Comparison of ENCODE assay signal across 8 mouse cellular contexts in genomic region chr5:143270151-143270519, GRCm38 (mm10). TPM values are rescaled to one million over a fixed set of nuclear protein-coding genes. Genes with fewer than 3 reads are reported as not detected.
DNase-seq lines count a peak whose midpoint lies in the region; ATAC-seq lines count a peak whose summit lies in the region.

No protein-coding gene starts in this region.

- H3K4me3 ChIP-seq in neural tube, embryonic 11.5 days (ENCODE audit: low read depth, low read length): peak overlapping the region; percentile 97
- H3K4me3 ChIP-seq in forebrain, embryonic 12.5 days (replicated peaks): peak overlapping the region; percentile 94
- H3K4me3 ChIP-seq in liver, embryonic 11.5 days (ENCODE audit: low read depth, low read length): peak overlapping the region; percentile 85
- peak overlapping the region; percentile 73 for H3K4me3 ChIP-seq in stomach, embryonic 14.5 days (ENCODE audit: low read depth, low read length)

- WGBS in neural tube, embryonic 11.5 days: 5% methylated on average over 12 of the region's 12 CpGs
- WGBS in forebrain, embryonic 12.5 days: 4% methylated on average over 12 of the region's 12 CpGs
- 9% methylated on average over 12 of the region's 12 CpGs for WGBS in liver, embryonic 11.5 days
- WGBS in stomach, embryonic 14.5 days: 3% methylated on average over 12 of the region's 12 CpGs

- H3K4me2 ChIP-seq in neural tube, embryonic 11.5 days (ENCODE audit: low read depth): peak overlapping the region; percentile 92
- peak overlapping the region; percentile 96 for H3K4me2 ChIP-seq in forebrain, embryonic 12.5 days
- peak overlapping the region; percentile 89 for H3K4me2 ChIP-seq in liver, embryonic 11.5 days
- peak overlapping the region; percentile 92 for H3K4me2 ChIP-seq in stomach, embryonic 14.5 days (replicated peaks; ENCODE audit: low read depth, low read length)

- no peaks in the 10 kb centered on the region for H3K9me3 ChIP-seq in neural tube, embryonic 11.5 days (ENCODE audit: control insufficient read depth, low read length)
- no peaks in the 10 kb centered on the region for H3K9me3 ChIP-seq in forebrain, embryonic 12.5 days
- H3K9me3 ChIP-seq in liver, embryonic 11.5 days (ENCODE audit: control insufficient read depth, low read length): no peaks in the 10 kb centered on the region
- H3K9me3 ChIP-seq in stomach, embryonic 14.5 days (ENCODE audit: control insufficient read depth, low read depth, low read length): no peaks in the 10 kb centered on the region

- no peak overlapping the region for H3K27ac ChIP-seq in neural tube, embryonic 11.5 days (ENCODE audit: low read depth, low read length)
- no peak overlapping the region for H3K27ac ChIP-seq in forebrain, embryonic 12.5 days
- H3K27ac ChIP-seq in liver, embryonic 11.5 days (ENCODE audit: low read depth, low read length): no peak overlapping the region
- H3K27ac ChIP-seq in stomach, embryonic 14.5 days (ENCODE audit: low read length): 0 out of 2 replicates have a peak overlapping the region, but pooled peaks have one; percentile 10

- H3K27me3 ChIP-seq in neural tube, embryonic 11.5 days (ENCODE audit: control insufficient read depth, insufficient read depth, low read length): no peaks in the 10 kb centered on the region
- H3K27me3 ChIP-seq in forebrain, embryonic 12.5 days: 0 out of 2 replicates have a peak, but pooled peaks cover 3% of the 10 kb centered on the region
- H3K27me3 ChIP-seq in liver, embryonic 11.5 days (replicated peaks; ENCODE audit: control insufficient read depth, insufficient read depth, low read length): peaks cover 12% of the 10 kb centered on the region
- H3K27me3 ChIP-seq in stomach, embryonic 14.5 days (ENCODE audit: control insufficient read depth, insufficient read depth, low read length): no peaks in the 10 kb centered on the region

- DNase-seq in neural tube, embryonic 11.5 days (ENCODE audit: low spot score): no peak
- no peak for DNase-seq in neural tube, embryonic 10.5 days (ENCODE audit: extremely low spot score, low spot score)
- DNase-seq in liver, embryonic 11.5 days (ENCODE audit: low spot score): no peak
- no peak for DNase-seq in adrenal gland, adult (ENCODE audit: inconsistent age in 2 of 2, low spot score in 1 of 2)
- DNase-seq in urinary bladder, postnatal 10 days (ENCODE audit: low spot score): no peak
- no peak for DNase-seq in layer of hippocampus, postnatal 25 days (ENCODE audit: extremely low spot score in 1 of 2, low spot score in 1 of 2)

- ATAC-seq in neural tube, embryonic 11.5 days (ENCODE audit: insufficient read depth, low FRiP score, low TSS enrichment): peak; percentile 39; the same call in 1 of the 2 replicates
- ATAC-seq in forebrain, embryonic 12.5 days (ENCODE audit: low FRiP score): no peak; the same call in none of the 2 replicates
- peak; percentile 30; the same call in 1 of the 2 replicates for ATAC-seq in liver, embryonic 11.5 days (replicated peaks; ENCODE audit: low FRiP score)
- peak; percentile 53 for ATAC-seq in stomach, embryonic 14.5 days (ENCODE audit: insufficient number of reproducible peaks, insufficient read depth, low FRiP score, low read depth)

- peak overlapping the region; percentile 91 for H3K9ac ChIP-seq in neural tube, embryonic 11.5 days (ENCODE audit: low read length)
- peak overlapping the region; percentile 99 for H3K9ac ChIP-seq in forebrain, embryonic 12.5 days
- peak overlapping the region; percentile 79 for H3K9ac ChIP-seq in liver, embryonic 11.5 days (ENCODE audit: low read depth, low read length)
- H3K9ac ChIP-seq in stomach, embryonic 14.5 days (replicated peaks; ENCODE audit: low read depth, low read length): peak overlapping the region; percentile 73

- no peaks in the 10 kb centered on the region for H3K36me3 ChIP-seq in neural tube, embryonic 11.5 days (ENCODE audit: control insufficient read depth, insufficient read depth, low read length)
- no peaks in the 10 kb centered on the region for H3K36me3 ChIP-seq in forebrain, embryonic 12.5 days (replicated peaks)
- H3K36me3 ChIP-seq in liver, embryonic 11.5 days (ENCODE audit: control insufficient read depth, insufficient read depth, low read length): no peaks in the 10 kb centered on the region
- no peaks in the 10 kb centered on the region for H3K36me3 ChIP-seq in stomach, embryonic 14.5 days (ENCODE audit: control insufficient read depth, insufficient read depth, low read length)

- peaks cover 17% of the 10 kb centered on the region for H3K4me1 ChIP-seq in neural tube, embryonic 11.5 days (ENCODE audit: control insufficient read depth, insufficient read depth, low read length)
- H3K4me1 ChIP-seq in forebrain, embryonic 12.5 days: peaks cover 30% of the 10 kb centered on the region
- H3K4me1 ChIP-seq in liver, embryonic 11.5 days (replicated peaks; ENCODE audit: control insufficient read depth, insufficient read depth, low read length): peaks cover 8% of the 10 kb centered on the region
- 0 out of 2 replicates have a peak, but pooled peaks cover 6% of the 10 kb centered on the region for H3K4me1 ChIP-seq in stomach, embryonic 14.5 days (ENCODE audit: control insufficient read depth, insufficient read depth, low read length)

RNA-seq across cellular contexts. Expression of gene Zfp316, which starts 0.3 kb away (rescaled TPM):
- 4.1 and 4.8 TPM in 2 replicates for polyA plus RNA-seq in neural tube, embryonic 11.5 days (2014; fragmentation: Nextera tagmentation; extraction: Ambion mirVana)
- 13.2 and 13.9 TPM in 2 replicates for polyA plus RNA-seq in forebrain, embryonic 12.5 days (2016; fragmentation: Nextera tagmentation; extraction: Ambion mirVana)
- polyA plus RNA-seq in liver, embryonic 11.5 days (2014; fragmentation: Nextera tagmentation; extraction: Ambion mirVana): 0.75 TPM in 2 replicates
- 1.5 and 1.7 TPM in 2 replicates for polyA plus RNA-seq in stomach, embryonic 14.5 days (2014; fragmentation: Nextera tagmentation; extraction: Ambion mirVana)
- total RNA-seq in layer of hippocampus, postnatal 25 days (2021): 10 to 100 TPM; 22.0 to 22.5 TPM

RNA-seq across cellular contexts. Expression of gene Zfp853, which starts 23.3 kb away (rescaled TPM):
- not detected in 2 replicates for polyA plus RNA-seq in neural tube, embryonic 11.5 days (2014; fragmentation: Nextera tagmentation; extraction: Ambion mirVana)
- 0.09 TPM in 1 of 2 replicates, not detected in the other for polyA plus RNA-seq in forebrain, embryonic 12.5 days (2016; fragmentation: Nextera tagmentation; extraction: Ambion mirVana)
- not detected in 2 replicates for polyA plus RNA-seq in liver, embryonic 11.5 days (2014; fragmentation: Nextera tagmentation; extraction: Ambion mirVana)
- 0.12 and 0.24 TPM in 2 replicates for polyA plus RNA-seq in stomach, embryonic 14.5 days (2014; fragmentation: Nextera tagmentation; extraction: Ambion mirVana)
- total RNA-seq in layer of hippocampus, postnatal 25 days (2021): 1 to 10 TPM; 5.5 to 6.6 TPM

RNA-seq across cellular contexts. Expression of gene Zfp12, which starts 35.2 kb away (rescaled TPM):
- 25.5 and 27.6 TPM in 2 replicates for polyA plus RNA-seq in neural tube, embryonic 11.5 days (2014; fragmentation: Nextera tagmentation; extraction: Ambion mirVana)
- 28.5 and 29.1 TPM in 2 replicates for polyA plus RNA-seq in forebrain, embryonic 12.5 days (2016; fragmentation: Nextera tagmentation; extraction: Ambion mirVana)
- 10.7 and 11.2 TPM in 2 replicates for polyA plus RNA-seq in liver, embryonic 11.5 days (2014; fragmentation: Nextera tagmentation; extraction: Ambion mirVana)
- polyA plus RNA-seq in stomach, embryonic 14.5 days (2014; fragmentation: Nextera tagmentation; extraction: Ambion mirVana): 15.9 and 19.3 TPM in 2 replicates
- 10 to 100 TPM; 28.4 to 31.2 TPM for total RNA-seq in layer of hippocampus, postnatal 25 days (2021)

RNA-seq across cellular contexts. Expression of gene Spdye4a, which starts 43.4 kb away (rescaled TPM):
- polyA plus RNA-seq in neural tube, embryonic 11.5 days (2014; fragmentation: Nextera tagmentation; extraction: Ambion mirVana): not detected in 2 replicates
- polyA plus RNA-seq in forebrain, embryonic 12.5 days (2016; fragmentation: Nextera tagmentation; extraction: Ambion mirVana): not detected in 2 replicates
- polyA plus RNA-seq in liver, embryonic 11.5 days (2014; fragmentation: Nextera tagmentation; extraction: Ambion mirVana): not detected in 2 replicates
- not detected in 2 replicates for polyA plus RNA-seq in stomach, embryonic 14.5 days (2014; fragmentation: Nextera tagmentation; extraction: Ambion mirVana)
- total RNA-seq in layer of hippocampus, postnatal 25 days (2021): not detected

RNA-seq across cellular contexts. Expression of gene E130309D02Rik, which starts 45.0 kb away (rescaled TPM):
- polyA plus RNA-seq in neural tube, embryonic 11.5 days (2014; fragmentation: Nextera tagmentation; extraction: Ambion mirVana): 56.5 and 57.3 TPM in 2 replicates
- polyA plus RNA-seq in forebrain, embryonic 12.5 days (2016; fragmentation: Nextera tagmentation; extraction: Ambion mirVana): 60.4 and 61.5 TPM in 2 replicates
- 57.2 and 57.5 TPM in 2 replicates for polyA plus RNA-seq in liver, embryonic 11.5 days (2014; fragmentation: Nextera tagmentation; extraction: Ambion mirVana)
- polyA plus RNA-seq in stomach, embryonic 14.5 days (2014; fragmentation: Nextera tagmentation; extraction: Ambion mirVana): 26.0 and 28.8 TPM in 2 replicates
- 10 to 100 TPM; 23.4 to 25.2 TPM for total RNA-seq in layer of hippocampus, postnatal 25 days (2021)
